Mouse (Mus musculus) adrenal gland, adult 8-10 months (tissue): ENCODE results near the gene Zdhhc17. TPM values are rescaled to one million over a fixed set of nuclear protein-coding genes. Genes with fewer than 3 reads are reported as not detected.
A peak's percentile ranks its signal among the peaks of the same experiment; 100 is the strongest.

ENCODE experiments used
- DNase-seq: peaks from one replicate; pipeline ENCODE4 v3.0.0; 2022
- total RNA-seq, 4 experiments: library from RNA; stranded (reverse); gene quantifications; 2 replicates each; pipeline ENCODE4 v1.2.4; 2022

The Zdhhc17 gene
- total RNA-seq, 4 experiments from 2014 or later: 31.1 to 55.0 (median 45.0) TPM

DNA sequence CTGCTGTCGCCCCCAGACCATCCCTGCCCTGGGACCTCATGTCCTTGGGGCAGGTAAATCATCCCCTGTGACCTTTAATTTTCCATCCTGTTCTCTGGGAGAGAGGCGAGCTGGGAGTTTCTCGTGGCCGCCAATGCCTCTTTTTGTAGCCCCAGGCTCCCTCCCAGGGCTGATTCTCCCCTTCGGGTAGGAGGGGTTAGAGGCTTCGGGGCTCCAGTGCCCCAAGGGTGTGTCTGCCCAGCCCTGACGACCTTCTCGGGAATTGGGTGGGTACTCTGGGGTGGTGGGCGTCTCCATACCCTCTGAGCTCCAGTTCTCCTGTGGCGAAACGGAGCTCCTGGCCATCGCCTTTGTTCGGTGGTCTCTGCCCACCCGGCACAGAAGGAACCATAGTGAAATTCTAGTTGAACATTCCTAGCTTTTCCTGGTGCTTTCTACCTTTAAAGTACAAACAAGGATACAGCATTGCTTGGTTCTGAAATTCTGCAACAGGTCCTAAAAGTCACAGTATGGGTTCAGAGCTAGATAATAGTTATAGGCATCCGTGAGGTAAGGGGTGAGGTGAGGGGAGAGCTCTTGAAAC, 89.5 kb downstream of the Zdhhc17 start:
- DNase-seq: no peak

GRCm38 (mm10) chr10:110919531-110920343, 90.2 kb downstream of the Zdhhc17 start, which contains the start of gene Csrp2:
Gene Csrp2 (plus strand): TSS chr10:110919789.
- peak; percentile 93 for DNase-seq

DNA sequence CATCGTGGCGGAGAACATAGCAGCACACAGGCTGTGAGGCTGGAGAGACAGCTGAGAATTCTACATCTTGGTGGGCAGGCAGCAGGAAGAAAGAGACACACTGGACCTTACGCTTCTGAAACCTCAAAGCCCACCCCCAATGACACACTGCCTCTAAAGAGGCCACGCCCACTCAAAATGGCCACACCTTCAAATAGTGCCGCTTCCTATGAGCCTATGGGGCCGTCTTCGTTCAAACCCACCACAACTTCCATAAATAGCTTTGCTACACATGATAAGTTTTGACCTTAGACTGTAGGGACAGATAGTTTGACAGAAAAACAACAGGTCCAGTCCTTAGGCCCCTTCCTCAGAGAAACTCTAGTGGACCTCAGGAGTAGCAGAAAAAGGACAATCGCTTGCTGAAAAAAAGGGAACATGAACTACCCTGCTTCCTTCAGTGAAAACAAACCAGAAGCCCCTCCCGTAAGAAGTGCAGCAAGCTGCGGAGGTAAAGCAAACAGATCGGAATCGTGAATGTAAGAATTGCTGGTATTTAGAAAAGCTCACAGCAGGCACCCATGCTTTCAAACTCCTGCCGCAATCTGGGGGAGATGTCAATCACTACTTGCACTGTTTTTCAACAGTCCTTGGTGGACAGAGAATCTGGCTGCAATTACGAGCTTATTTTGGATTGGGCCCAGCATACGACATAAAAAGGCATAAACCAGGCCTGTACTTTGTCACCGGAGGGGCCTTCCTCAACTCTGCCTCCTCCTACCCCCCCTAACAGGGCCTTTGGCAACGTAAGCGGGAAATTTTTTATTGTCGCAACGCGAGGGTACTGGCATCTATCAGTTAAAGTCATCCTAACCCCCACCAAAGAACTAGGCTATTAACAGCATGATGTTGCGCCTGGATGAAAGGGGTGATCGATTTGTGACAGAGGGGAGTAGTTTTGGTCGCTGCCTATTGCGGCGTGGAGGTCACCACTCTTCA, 91.2 kb downstream of the Zdhhc17 start:
- no peak for DNase-seq

DNA sequence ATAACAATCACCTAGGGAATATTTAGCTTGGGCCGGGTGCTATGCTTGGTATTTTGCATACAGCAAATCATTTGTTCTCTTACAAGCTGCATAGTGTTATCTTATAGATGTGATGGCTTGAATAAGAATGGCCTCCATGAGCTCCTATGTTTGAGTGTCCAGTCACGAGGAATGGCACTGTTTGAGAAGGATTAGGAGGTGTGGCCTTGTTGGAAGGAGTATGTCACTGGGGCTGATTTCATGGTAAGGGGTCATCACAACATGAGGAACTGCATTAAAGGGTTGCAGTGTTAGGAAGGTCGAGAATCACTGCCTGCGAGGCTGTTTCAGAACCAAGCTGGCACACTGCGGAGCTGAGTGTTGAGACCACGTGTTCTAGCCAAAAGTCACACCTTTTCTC, 92.4 kb downstream of the Zdhhc17 start:
- DNase-seq: no peak

- DNase-seq: no peak
Observed at GRCm38 (mm10) chr10:110916666-110917344, 93.1 kb downstream of the Zdhhc17 start.

DNA sequence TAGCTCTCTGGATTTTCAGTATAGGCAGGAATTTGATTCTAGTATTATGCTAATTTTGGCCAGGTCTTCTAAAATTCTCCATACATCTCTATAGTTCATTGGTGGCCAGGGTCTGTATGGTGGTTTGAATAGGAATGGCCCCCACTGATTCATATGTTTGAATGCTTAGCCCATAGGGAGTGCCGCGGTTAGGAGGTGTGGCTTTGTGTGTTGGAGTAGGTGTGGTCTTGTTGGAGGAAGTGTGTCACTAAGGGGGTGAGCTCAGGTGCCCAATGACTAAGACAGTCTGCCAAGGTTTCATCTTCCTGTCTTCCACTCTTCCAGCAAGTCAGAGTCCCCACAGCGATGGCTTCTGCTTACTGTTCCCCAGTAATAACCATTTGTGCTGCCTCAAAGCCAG, 106.1 kb downstream of the Zdhhc17 start:
- no peak for DNase-seq

GRCm38 (mm10) chr10:110899744-110900501, 110.0 kb downstream of the Zdhhc17 start:
- DNase-seq: no peak

Other genes starting within 250 kb of the Zdhhc17 start
- 100 to 1,000 TPM; 103 to 164 (median 133) TPM for gene Csrp2, start 90.4 kb downstream of the Zdhhc17 start, total RNA-seq
- gene Osbpl8, start 154.6 kb upstream of the Zdhhc17 start, total RNA-seq: 10 to 100 TPM; 25.7 to 38.0 (median 33.1) TPM